Mouse (Mus musculus): ENCODE results near the gene 4921517D22Rik.
"Not testable (repeated sequence)": the region's sequence is repeated elsewhere in the genome, so short reads cannot be mapped to it uniquely, and the experiment has no call there.

4921517D22Rik gene

GRCm38 (mm10) chr13:59694008-59694407 lies at the start of gene 4921517D22Rik:
TSS of gene 4921517D22Rik (minus strand) at chr13:59694108.
- no peak for DNase-seq

GRCm38 (mm10) chr13:59741697-59742096 lies 47.8 kb upstream of the 4921517D22Rik start:
- DNase-seq: no peak

- no peak for DNase-seq
Observed at GRCm38 (mm10) chr13:59741096-59741495, 47.2 kb upstream of the 4921517D22Rik start.

GRCm38 (mm10) chr13:59739397-59739796 lies 45.5 kb upstream of the 4921517D22Rik start:
- DNase-seq: no peak

GRCm38 (mm10) chr13:59738455-59738854 lies 44.5 kb upstream of the 4921517D22Rik start:
- DNase-seq: no peak

- DNase-seq: peak; percentile 65
Observed at GRCm38 (mm10) chr13:59735190-59735589, 41.3 kb upstream of the 4921517D22Rik start.

- not testable (repeated sequence) for DNase-seq
Observed at GRCm38 (mm10) chr13:59734347-59734746, 40.4 kb upstream of the 4921517D22Rik start.

- DNase-seq: no peak
Observed at GRCm38 (mm10) chr13:59733936-59734335, 40.0 kb upstream of the 4921517D22Rik start.

- no peak for DNase-seq
Observed at GRCm38 (mm10) chr13:59731652-59732051, 37.7 kb upstream of the 4921517D22Rik start, which contains the start of gene Spata31d1d. TSS of gene Spata31d1d (minus strand) at chr13:59731752.

GRCm38 (mm10) chr13:59728378-59729093 lies 34.6 kb upstream of the 4921517D22Rik start:
- DNase-seq: peak; percentile 91

GRCm38 (mm10) chr13:59726139-59726867 lies 32.4 kb upstream of the 4921517D22Rik start:
- no peak for DNase-seq

- not testable (repeated sequence) for DNase-seq
Observed at GRCm38 (mm10) chr13:59722089-59722488, 28.2 kb upstream of the 4921517D22Rik start.

- no peak for DNase-seq
Observed at GRCm38 (mm10) chr13:59719475-59719874, 25.6 kb upstream of the 4921517D22Rik start.

GRCm38 (mm10) chr13:59718857-59719440 lies 25.0 kb upstream of the 4921517D22Rik start:
- not testable (repeated sequence) for DNase-seq

- DNase-seq: no peak
Observed at GRCm38 (mm10) chr13:59713710-59714109, 19.8 kb upstream of the 4921517D22Rik start.

- not testable (repeated sequence) for DNase-seq
Observed at GRCm38 (mm10) chr13:59711984-59712383, 18.1 kb upstream of the 4921517D22Rik start, which contains the start of gene Spata31d1b. TSS of gene Spata31d1b (plus strand) at chr13:59712284.

GRCm38 (mm10) chr13:59710230-59710629 lies 16.3 kb upstream of the 4921517D22Rik start, which contains the start of gene Spata31d1a:
TSS of gene Spata31d1a (minus strand) at chr13:59710330.
- DNase-seq: no peak

- peak; percentile 31 for DNase-seq
Observed at GRCm38 (mm10) chr13:59704562-59704961, 10.7 kb upstream of the 4921517D22Rik start.

GRCm38 (mm10) chr13:59703514-59703913 lies 9.6 kb upstream of the 4921517D22Rik start:
- no peak for DNase-seq

GRCm38 (mm10) chr13:59700137-59700536 lies 6.2 kb upstream of the 4921517D22Rik start:
- DNase-seq: not testable (repeated sequence)

GRCm38 (mm10) chr13:59699131-59699530 lies 5.2 kb upstream of the 4921517D22Rik start:
- no peak for DNase-seq

GRCm38 (mm10) chr13:59695781-59696180 lies 1.9 kb upstream of the 4921517D22Rik start:
- DNase-seq: no peak

- peak; percentile 32 for DNase-seq
Observed at GRCm38 (mm10) chr13:59691478-59691877, 2.4 kb downstream of the 4921517D22Rik start.

Data from retina, postnatal 1 day (tissue).